Mouse (Mus musculus): Measurements from ENCODE around the gene Cdc42bpa.

GRCm38 (mm10) chr1:180208370-180208769 lies 248.1 kb downstream of the Cdc42bpa start:
- no peak for TF ChIP-seq CTCF (IDR thresholded peaks at IDR 0.05; ENCODE audit: insufficient read depth, low read depth, low read length)
- no peak for TF ChIP-seq POLR2A (IDR thresholded peaks at IDR 0.05; ENCODE audit: insufficient read depth, low read depth, low read length)

All from olfactory bulb, adult 2 months (tissue).